ENCODE assay signal across 8 mouse cellular contexts in genomic region chr4:98924071-98924905, GRCm38 (mm10). TPM values are rescaled to one million over a fixed set of nuclear protein-coding genes. Genes with fewer than 3 reads are reported as not detected.
A peak's percentile ranks its signal among the peaks of the same experiment; 100 is the strongest.
DNase-seq lines count a peak whose midpoint lies in the region; ATAC-seq and TF ChIP-seq lines count a peak whose summit lies in the region.

No protein-coding gene starts in this region.

- TF ChIP-seq CTCF in bone marrow, adult 2 months (IDR thresholded peaks at IDR 0.05; ENCODE audit: control insufficient read depth, insufficient read depth, low read length), result no peak
- TF ChIP-seq CTCF in intestine, postnatal 0 days (IDR thresholded peaks at IDR 0.05; ENCODE audit: low read depth), result no peak
- TF ChIP-seq CTCF in stomach, postnatal 0 days (IDR thresholded peaks at IDR 0.05; ENCODE audit: low read depth), result no peak

- peak overlapping the region; percentile 73 for H3K4me2 ChIP-seq in forebrain, embryonic 11.5 days (ENCODE audit: low read depth, low read length, severe bottlenecking)
- peak overlapping the region; percentile 80 for H3K4me2 ChIP-seq in intestine, postnatal 0 days (replicated peaks; ENCODE audit: low read depth)
- H3K4me2 ChIP-seq in stomach, postnatal 0 days (replicated peaks; ENCODE audit: low read depth), result peak overlapping the region; percentile 65

- H3K4me3 ChIP-seq in bone marrow, adult 2 months (replicated peaks; ENCODE audit: control insufficient read depth, low read depth, low read length), result peak overlapping the region; percentile 91
- peak overlapping the region; percentile 99 for H3K4me3 ChIP-seq in forebrain, embryonic 11.5 days (ENCODE audit: low read depth, low read length)
- H3K4me3 ChIP-seq in intestine, postnatal 0 days (ENCODE audit: low read depth, low read length), result peak overlapping the region; percentile 96
- H3K4me3 ChIP-seq in stomach, postnatal 0 days (ENCODE audit: low read depth, low read length), result peak overlapping the region; percentile 89

- TF ChIP-seq EP300 in stomach, postnatal 0 days (optimal IDR thresholded peaks at IDR 0.05), result no peak

- peak; percentile 4 for DNase-seq in right cerebral cortex, postnatal 4 days
- DNase-seq in right cerebral cortex, postnatal 36 days (ENCODE audit: low spot score in 2 of 2), result no peak
- DNase-seq in forebrain, embryonic 11.5 days (ENCODE audit: low spot score), result peak; percentile 62
- DNase-seq in lung, postnatal 14 days, result peak; percentile 27
- DNase-seq in stomach, postnatal 0 days (ENCODE audit: low spot score), result no peak
- DNase-seq in layer of hippocampus, adult 11-12 months (ENCODE audit: low spot score), result no peak

- no peaks in the 10 kb centered on the region for H3K27me3 ChIP-seq in forebrain, embryonic 11.5 days (ENCODE audit: control insufficient read depth, insufficient read depth, low read length)
- no peaks in the 10 kb centered on the region for H3K27me3 ChIP-seq in intestine, postnatal 0 days (replicated peaks; ENCODE audit: control insufficient read depth, insufficient read depth, low read length)
- no peaks in the 10 kb centered on the region for H3K27me3 ChIP-seq in stomach, postnatal 0 days (ENCODE audit: control insufficient read depth, insufficient read depth, low read length)

- no peaks in the 10 kb centered on the region for H3K9me3 ChIP-seq in forebrain, embryonic 11.5 days (ENCODE audit: control insufficient read depth, low read length)
- H3K9me3 ChIP-seq in intestine, postnatal 0 days (ENCODE audit: control insufficient read depth), result no peaks in the 10 kb centered on the region
- no peaks in the 10 kb centered on the region for H3K9me3 ChIP-seq in stomach, postnatal 0 days (ENCODE audit: control insufficient read depth, low read length)

- peak overlapping the region; percentile 100 for H3K27ac ChIP-seq in bone marrow, adult 2 months (ENCODE audit: control insufficient read depth, insufficient read depth, low read depth, low read length, poor library complexity)
- H3K27ac ChIP-seq in forebrain, embryonic 11.5 days (ENCODE audit: low read depth, low read length), result peak overlapping the region; percentile 99
- H3K27ac ChIP-seq in intestine, postnatal 0 days (ENCODE audit: low read depth, low read length), result peak overlapping the region; percentile 99
- H3K27ac ChIP-seq in stomach, postnatal 0 days (replicated peaks), result peak overlapping the region; percentile 99

- peak overlapping the region; percentile 95 for H3K9ac ChIP-seq in forebrain, embryonic 11.5 days (ENCODE audit: low read length)
- peak overlapping the region; percentile 86 for H3K9ac ChIP-seq in intestine, postnatal 0 days (ENCODE audit: low read depth, low read length)
- H3K9ac ChIP-seq in stomach, postnatal 0 days (ENCODE audit: low read length), result peak overlapping the region; percentile 89

- WGBS in bone marrow, adult 2 months, result under 1% methylated on average over 66 of the region's 66 CpGs
- WGBS in forebrain, embryonic 11.5 days, result under 1% methylated on average over 58 of the region's 66 CpGs
- under 1% methylated on average over 60 of the region's 66 CpGs for WGBS in intestine, postnatal 0 days
- WGBS in stomach, postnatal 0 days, result under 1% methylated on average over 59 of the region's 66 CpGs

- no peak for TF ChIP-seq POLR2A in bone marrow, adult 2 months (IDR thresholded peaks at IDR 0.05; ENCODE audit: borderline replicate concordance, control insufficient read depth, low read depth, low read length)

- peaks cover 4% of the 10 kb centered on the region; the same call in 1 of the 2 replicates for H3K4me1 ChIP-seq in bone marrow, adult 2 months (ENCODE audit: control insufficient read depth, insufficient read depth, low read length)
- H3K4me1 ChIP-seq in forebrain, embryonic 11.5 days (replicated peaks; ENCODE audit: control insufficient read depth, insufficient read depth, low read length), result no peaks in the 10 kb centered on the region
- no peaks in the 10 kb centered on the region for H3K4me1 ChIP-seq in intestine, postnatal 0 days (replicated peaks; ENCODE audit: control insufficient read depth, insufficient read depth, low read length)
- H3K4me1 ChIP-seq in stomach, postnatal 0 days (replicated peaks; ENCODE audit: control insufficient read depth, insufficient read depth), result 0 out of 2 replicates have a peak, but pooled peaks cover 2% of the 10 kb centered on the region

- H3K36me3 ChIP-seq in forebrain, embryonic 11.5 days (ENCODE audit: control insufficient read depth, insufficient read depth, low read length), result no peaks in the 10 kb centered on the region
- H3K36me3 ChIP-seq in intestine, postnatal 0 days (ENCODE audit: control insufficient read depth, insufficient read depth), result 0 out of 2 replicates have a peak, but pooled peaks cover 6% of the 10 kb centered on the region
- no peaks in the 10 kb centered on the region for H3K36me3 ChIP-seq in stomach, postnatal 0 days (ENCODE audit: control insufficient read depth, insufficient read depth, low read length)

- peak; percentile 17; the same call in 1 of the 2 replicates for ATAC-seq in forebrain, embryonic 11.5 days (replicated peaks; ENCODE audit: low FRiP score)
- ATAC-seq in intestine, postnatal 0 days, result peak; percentile 9
- ATAC-seq in stomach, postnatal 0 days (ENCODE audit: low FRiP score, low TSS enrichment), result peak; percentile 18

RNA-seq across cellular contexts. Expression of gene Usp1, which starts 0.7 kb away (rescaled TPM):
- polyA plus RNA-seq in bone marrow, adult 2 months (2011; ENCODE audit: insufficient read depth, insufficient read length, low replicate concordance, missing spikeins), result 28.4 and 31.3 TPM in 2 replicates
- polyA plus RNA-seq in forebrain, embryonic 11.5 days (2014; fragmentation: Nextera tagmentation; extraction: Ambion mirVana), result 153 and 173 TPM in 2 replicates
- polyA plus RNA-seq in intestine, postnatal 0 days (2015; fragmentation: Nextera tagmentation; extraction: Ambion mirVana), result 42.2 and 51.0 TPM in 2 replicates
- 28.6 and 41.9 TPM in 2 replicates for polyA plus RNA-seq in stomach, postnatal 0 days (2015; fragmentation: Nextera tagmentation; extraction: Ambion mirVana)

Comparison
In these comparisons a context has a peak if more than half of its experiments do, and no peak if none do; other contexts are left out.
1. DNase-seq: peak in right cerebral cortex, postnatal 4 days (single experiment), forebrain, embryonic 11.5 days (single experiment) and lung, postnatal 14 days (single experiment); none in right cerebral cortex, postnatal 36 days (0 of 2), stomach, postnatal 0 days (single experiment) and layer of hippocampus, adult 11-12 months (single experiment).
2. Peak in every context shown above with its lines, with median percentiles within 50 percentile points of each other: H3K27ac ChIP-seq, H3K4me3 ChIP-seq, ATAC-seq, H3K4me2 ChIP-seq and H3K9ac ChIP-seq.